Mouse (Mus musculus) hindbrain, embryonic 10.5 days (tissue): ENCODE data around the gene Angptl2. TPM values are rescaled to one million over a fixed set of nuclear protein-coding genes. Genes with fewer than 3 reads are reported as not detected.

Source experiments
- DNase-seq: peaks from one replicate; pipeline ENCODE4 v3.0.0-alpha.2; 2017; ENCODE audit warnings: low spot score
- H3K27ac ChIP-seq: fragments of 300-500 bp; sonication (generic); 2 replicates; pipeline ENCODE4 v1.5.1; 2016; ENCODE audit warnings: mild to moderate bottlenecking, moderate library complexity
- H3K27me3 ChIP-seq: fragments of 300-500 bp; sonication (generic); 2 replicates; pipeline ENCODE4 v1.6.1; 2016; ENCODE audit warnings: mild to moderate bottlenecking; ENCODE audit not compliant: poor library complexity, insufficient read depth, severe bottlenecking
- H3K36me3 ChIP-seq: fragments of 300-500 bp; sonication (generic); 2 replicates; pipeline ENCODE4 v1.6.1; 2016; ENCODE audit warnings: mild to moderate bottlenecking, moderate library complexity
- H3K4me1 ChIP-seq: fragments of 300-500 bp; sonication (generic); replicated peaks from 2 replicates; pipeline ENCODE4 v1.6.1; 2016; ENCODE audit warnings: mild to moderate bottlenecking
- H3K4me3 ChIP-seq: fragments of 300-500 bp; sonication (generic); 2 replicates; pipeline ENCODE4 v1.5.1; 2016; ENCODE audit warnings: mild to moderate bottlenecking, moderate library complexity
- H3K9me3 ChIP-seq: fragments of 300-500 bp; sonication (generic); 2 replicates; pipeline ENCODE4 v1.6.1; 2016; ENCODE audit warnings: mild to moderate bottlenecking, moderate library complexity
- WGBS: fragments of 180-500 bp; shearing (Covaris S2); methylation state at CpG from one replicate; pipeline ENCODE4 v1.1.7; 2016; 5-methylcytosine and 5-hydroxymethylcytosine counted together
- polyA plus RNA-seq: library from polyadenylated mRNA; unstranded; fragments of >200 nt; fragmentation: Nextera tagmentation; extraction: Ambion mirVana; gene quantifications from 2 replicates; pipeline ENCODE4 v1.2.1, GENCODE M21; 2016

The Angptl2 gene
- polyA plus RNA-seq, 1 experiment from 2014 or later = 26.7 TPM

DNA sequence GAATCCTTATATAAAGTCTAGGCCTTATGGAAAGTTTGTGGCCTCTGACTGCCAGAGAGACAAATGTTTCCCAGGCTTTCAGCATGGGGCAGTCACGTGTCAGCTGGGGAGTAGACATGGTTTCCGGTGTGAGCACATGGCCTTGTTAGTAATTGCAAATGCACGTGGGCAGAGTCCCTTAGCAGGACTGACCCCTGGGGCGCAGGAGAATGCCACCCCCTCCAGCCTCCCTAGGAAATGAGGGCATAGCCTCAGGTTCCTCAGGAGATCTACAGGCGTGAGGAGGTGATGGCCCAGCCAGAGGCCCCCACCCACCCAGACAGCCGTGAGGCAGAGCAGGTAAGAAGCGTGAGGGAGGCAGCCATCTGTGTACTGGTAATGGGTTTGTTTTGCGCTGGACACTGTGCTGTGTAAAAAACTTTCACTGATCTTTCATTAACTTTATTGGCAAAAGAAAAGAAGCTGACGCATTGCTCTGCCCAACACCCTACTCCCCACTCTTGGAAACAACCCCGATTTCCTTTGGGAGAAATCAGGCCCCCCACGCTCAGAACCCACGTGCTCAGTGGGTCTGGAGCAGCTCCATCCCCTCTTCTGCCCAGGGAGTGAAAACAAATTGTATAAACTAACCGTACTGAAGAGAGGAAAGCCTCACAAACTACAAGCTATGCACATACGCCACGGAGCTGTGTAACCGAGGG is 35.8 kb upstream of the Angptl2 start:
- 0 out of 2 replicates have a peak overlapping the region, but pooled peaks have one; percentile 16 for H3K27ac ChIP-seq
- no peak for DNase-seq
- WGBS = 62% methylated on average over 16 of the region's 16 CpGs
- no peaks in the 10 kb centered on the region for H3K9me3 ChIP-seq
- H3K36me3 ChIP-seq = no peaks in the 10 kb centered on the region
- H3K27me3 ChIP-seq = no peaks in the 10 kb centered on the region
- H3K4me1 ChIP-seq = peaks cover 40% of the 10 kb centered on the region
- H3K4me3 ChIP-seq = no peak overlapping the region

DNA sequence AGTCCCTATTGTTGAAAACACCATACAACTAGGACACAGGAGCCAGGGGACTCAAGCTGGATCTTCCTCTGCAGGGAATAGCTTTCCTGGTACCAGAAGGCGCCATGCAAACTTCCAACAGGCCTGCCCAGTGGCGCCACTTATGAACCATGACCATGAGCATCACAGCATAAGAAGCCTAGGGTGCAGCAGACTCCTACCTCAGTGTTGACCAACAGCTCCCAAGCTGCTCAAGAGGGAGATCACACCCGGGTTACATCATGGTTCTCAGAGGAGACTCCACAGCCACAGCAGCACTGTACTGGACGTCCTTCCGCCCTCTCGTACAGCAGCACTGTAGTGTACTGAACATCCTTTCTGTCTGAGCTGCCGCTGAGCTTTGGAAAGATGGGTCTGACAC is 32.5 kb upstream of the Angptl2 start:
- WGBS = 94% methylated on average over 7 of the region's 7 CpGs
- H3K36me3 ChIP-seq = no peaks in the 10 kb centered on the region
- peaks cover 28% of the 10 kb centered on the region for H3K4me1 ChIP-seq
- H3K9me3 ChIP-seq = no peaks in the 10 kb centered on the region
- no peak for DNase-seq
- no peak overlapping the region for H3K4me3 ChIP-seq
- no peak overlapping the region for H3K27ac ChIP-seq
- no peaks in the 10 kb centered on the region for H3K27me3 ChIP-seq

DNA sequence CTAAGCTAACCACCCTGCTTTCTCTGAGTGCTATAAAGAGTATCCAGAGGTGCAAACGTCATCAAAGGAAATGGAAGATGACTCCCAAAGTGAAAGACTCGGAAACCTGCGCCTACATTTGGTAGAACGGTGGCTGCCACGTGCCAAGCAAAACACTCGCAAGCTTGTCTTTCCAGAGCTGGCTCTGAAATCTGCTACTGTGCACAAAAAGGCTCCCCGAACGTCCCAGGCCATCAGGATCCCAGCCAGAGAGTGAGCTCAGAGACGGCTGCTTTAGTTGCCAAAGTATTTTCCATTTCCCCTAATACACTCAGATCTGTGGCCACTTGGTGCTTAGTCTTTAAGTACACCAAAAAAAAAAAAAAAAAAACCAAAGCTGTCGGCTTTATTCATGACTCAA is 31.2 kb upstream of the Angptl2 start:
- H3K27ac ChIP-seq = no peak overlapping the region
- no peak for DNase-seq
- H3K36me3 ChIP-seq = no peaks in the 10 kb centered on the region
- WGBS = 90% methylated on average over 10 of the region's 10 CpGs
- peaks cover 28% of the 10 kb centered on the region for H3K4me1 ChIP-seq
- no peaks in the 10 kb centered on the region for H3K27me3 ChIP-seq
- no peaks in the 10 kb centered on the region for H3K9me3 ChIP-seq
- no peak overlapping the region for H3K4me3 ChIP-seq

DNA sequence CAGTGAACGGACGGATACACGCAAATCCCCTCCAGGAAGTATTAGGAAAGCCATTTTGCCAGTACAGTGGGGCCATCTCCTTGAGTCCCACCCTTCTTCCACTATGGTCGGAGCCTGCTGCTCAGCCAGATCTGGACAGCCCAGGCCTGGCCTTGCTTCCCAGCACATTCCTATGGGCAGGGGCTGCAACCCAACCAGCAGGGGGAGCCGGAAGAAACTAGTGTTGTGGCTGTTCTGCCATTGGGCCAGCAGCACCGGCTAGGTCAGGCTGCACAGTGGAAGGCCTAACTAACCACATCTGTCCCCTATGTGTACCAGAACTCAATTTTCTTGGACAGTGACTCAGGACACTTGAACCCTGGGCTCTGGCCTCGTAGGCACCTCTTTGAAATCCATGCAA is 30.6 kb upstream of the Angptl2 start:
- peak; percentile 35 for DNase-seq
- no peak overlapping the region for H3K27ac ChIP-seq
- H3K36me3 ChIP-seq = no peaks in the 10 kb centered on the region
- no peak overlapping the region for H3K4me3 ChIP-seq
- WGBS = 75% methylated on average over 7 of the region's 7 CpGs
- peaks cover 27% of the 10 kb centered on the region for H3K4me1 ChIP-seq
- no peaks in the 10 kb centered on the region for H3K9me3 ChIP-seq
- H3K27me3 ChIP-seq = no peaks in the 10 kb centered on the region

DNA sequence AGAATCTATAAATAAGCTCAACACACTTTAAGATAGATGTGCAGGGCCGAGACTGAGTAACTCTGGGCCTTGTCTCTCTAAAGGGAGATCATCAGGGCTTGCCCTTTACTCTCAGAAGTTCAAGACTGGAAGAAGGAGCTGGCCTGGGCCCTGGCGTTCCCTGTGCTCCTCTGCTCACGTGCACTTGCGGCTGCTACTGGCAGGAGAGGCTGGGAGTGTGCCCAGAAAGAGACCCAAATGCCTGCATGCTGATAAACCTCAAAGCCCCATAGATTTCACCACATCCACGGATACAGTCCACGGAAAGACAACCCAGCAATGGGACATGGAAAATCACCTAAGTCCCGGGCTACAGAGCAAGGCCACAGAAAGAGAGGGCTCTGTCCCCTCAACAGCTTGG is 29.4 kb upstream of the Angptl2 start:
- H3K36me3 ChIP-seq = no peaks in the 10 kb centered on the region
- H3K4me1 ChIP-seq = peaks cover 28% of the 10 kb centered on the region
- no peak overlapping the region for H3K4me3 ChIP-seq
- WGBS = 84% methylated on average over 7 of the region's 7 CpGs
- no peaks in the 10 kb centered on the region for H3K9me3 ChIP-seq
- DNase-seq = no peak
- H3K27me3 ChIP-seq = no peaks in the 10 kb centered on the region
- H3K27ac ChIP-seq = no peak overlapping the region

DNA sequence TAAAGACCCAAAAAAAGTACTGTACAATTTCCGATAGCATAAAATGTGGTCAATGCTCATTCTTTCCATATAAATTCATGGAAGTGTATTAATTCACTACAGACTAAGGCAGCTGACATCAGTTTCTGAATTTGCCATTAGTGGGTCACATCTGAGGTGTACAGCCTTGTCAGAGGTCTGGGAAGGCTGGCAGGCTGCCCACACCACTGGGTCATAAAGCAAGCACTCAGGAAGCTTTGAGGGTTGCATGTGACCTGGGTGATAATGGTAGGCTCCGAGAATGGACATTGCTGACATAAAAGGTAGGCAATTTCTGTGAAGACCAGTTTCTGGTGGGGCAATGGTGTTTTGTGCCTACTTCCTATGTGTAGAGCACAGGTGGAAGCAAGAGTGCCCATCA is 28.0 kb upstream of the Angptl2 start:
- Histone ChIP-seq H3K4me3 (no peak overlapping the region), H3K36me3 (no peaks in the 10 kb centered on the region), H3K9me3 (no peaks in the 10 kb centered on the region), H3K27ac (no peak overlapping the region), H3K4me1 (peaks cover 28% of the 10 kb centered on the region), H3K27me3 (no peaks in the 10 kb centered on the region)
- WGBS = 93% methylated on average over 2 of the region's 2 CpGs
- DNase-seq = no peak

DNA sequence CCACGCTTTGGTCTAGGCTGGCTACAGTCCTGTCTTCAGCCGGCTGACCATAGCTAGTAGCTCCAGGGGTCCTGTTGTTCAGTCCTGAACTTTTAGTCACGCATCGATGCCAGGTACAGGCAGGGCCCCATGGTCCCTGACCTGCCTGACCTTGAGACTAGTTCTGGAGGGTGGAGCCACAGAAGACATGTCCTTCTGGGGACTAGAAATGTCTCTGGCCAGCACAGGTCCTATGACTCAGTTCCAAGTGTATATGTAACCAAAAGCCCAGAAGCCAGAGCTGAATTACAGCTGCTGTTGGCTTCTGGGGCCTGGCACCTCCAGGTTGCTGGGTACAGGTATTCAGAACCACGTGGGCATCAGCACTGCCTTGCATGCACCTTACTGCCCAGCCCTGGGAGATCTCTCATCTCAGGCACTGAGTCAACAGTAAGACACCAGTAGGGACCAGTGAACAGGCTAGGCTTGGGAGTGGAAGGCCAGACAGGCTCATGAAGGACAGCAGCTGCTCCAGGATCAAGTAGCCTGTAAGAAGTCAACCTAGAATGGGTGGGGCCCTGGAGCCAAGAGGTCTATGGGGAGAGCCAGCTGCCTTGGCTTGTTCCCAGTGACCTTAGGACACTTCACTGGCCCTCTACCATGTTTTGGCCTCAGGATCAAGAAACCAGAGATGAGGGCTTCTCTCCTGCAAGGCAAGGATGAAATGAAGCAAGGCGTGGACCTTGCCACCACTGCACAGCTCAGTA is 26.8 kb upstream of the Angptl2 start:
- H3K27ac ChIP-seq = no peak overlapping the region
- H3K4me3 ChIP-seq = no peak overlapping the region
- WGBS = 74% methylated on average over 6 of the region's 6 CpGs
- H3K36me3 ChIP-seq = no peaks in the 10 kb centered on the region
- no peak for DNase-seq
- no peaks in the 10 kb centered on the region for H3K9me3 ChIP-seq
- H3K27me3 ChIP-seq = no peaks in the 10 kb centered on the region
- peaks cover 28% of the 10 kb centered on the region for H3K4me1 ChIP-seq

DNA sequence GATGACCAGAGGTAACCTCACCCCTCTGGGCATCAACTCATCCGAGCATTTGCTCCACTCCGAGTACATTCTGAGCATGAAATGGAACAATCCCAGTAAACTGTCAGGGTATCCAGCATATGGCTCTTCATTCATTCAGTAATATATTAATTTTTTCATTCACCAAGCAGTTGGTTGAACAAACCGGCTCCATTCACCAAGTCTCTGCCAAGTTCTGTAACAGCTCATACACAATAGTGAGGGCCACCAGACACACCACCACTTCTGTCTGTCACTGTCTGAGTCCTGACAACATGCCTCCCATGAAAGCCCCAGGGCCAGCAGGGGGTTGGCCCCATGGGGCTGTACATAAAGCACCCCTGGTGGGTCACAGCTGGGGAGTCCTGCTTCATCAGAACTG is 25.9 kb upstream of the Angptl2 start:
- 81% methylated on average over 3 of the region's 3 CpGs for WGBS
- Histone ChIP-seq H3K4me1 (peaks cover 25% of the 10 kb centered on the region), H3K36me3 (no peaks in the 10 kb centered on the region), H3K27ac (no peak overlapping the region), H3K9me3 (no peaks in the 10 kb centered on the region), H3K4me3 (no peak overlapping the region), H3K27me3 (no peaks in the 10 kb centered on the region)
- no peak for DNase-seq

DNA sequence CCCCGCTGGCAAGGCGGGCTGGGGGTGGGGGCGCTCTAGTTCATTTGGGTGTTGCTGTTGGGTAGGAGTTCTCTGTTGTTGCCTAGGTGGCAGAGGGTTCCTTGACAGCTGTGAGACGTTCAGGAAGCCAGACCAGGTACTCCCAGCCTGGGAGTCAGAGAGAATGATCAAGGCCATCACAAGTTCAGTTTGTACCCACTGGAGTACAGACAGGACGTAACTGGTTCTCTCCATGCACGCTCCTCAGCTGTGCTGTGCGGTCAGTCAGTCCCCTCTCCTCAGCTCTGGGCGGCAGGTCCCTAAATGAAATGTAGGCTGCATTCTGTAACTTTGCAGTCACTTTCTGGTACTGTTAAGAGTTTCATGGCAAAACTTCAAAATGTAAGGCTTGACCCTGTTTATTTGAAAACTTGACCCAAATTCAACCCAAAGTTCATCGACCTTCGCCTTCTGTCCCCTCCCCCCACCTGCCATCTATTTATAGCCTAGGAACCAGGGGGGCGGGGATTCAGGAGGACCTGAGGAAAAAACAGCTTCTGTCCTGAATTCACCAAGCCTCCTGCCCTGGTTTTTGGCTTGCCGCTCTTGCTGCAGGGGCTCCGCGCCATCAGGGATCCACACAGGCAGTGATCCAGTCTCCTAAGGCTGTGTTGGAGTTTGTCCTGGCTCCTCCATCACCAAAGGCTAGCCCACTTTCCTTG is 15.4 kb upstream of the Angptl2 start:
- peak overlapping the region; percentile 19; the same call in 1 of the 2 replicates for H3K27ac ChIP-seq
- 73% methylated on average over 14 of the region's 14 CpGs for WGBS
- peaks cover 28% of the 10 kb centered on the region for H3K4me1 ChIP-seq
- no peaks in the 10 kb centered on the region for H3K27me3 ChIP-seq
- no peak overlapping the region for H3K4me3 ChIP-seq
- no peak for DNase-seq
- H3K36me3 ChIP-seq = peaks cover 4% of the 10 kb centered on the region; the same call in 1 of the 2 replicates
- H3K9me3 ChIP-seq = no peaks in the 10 kb centered on the region

DNA sequence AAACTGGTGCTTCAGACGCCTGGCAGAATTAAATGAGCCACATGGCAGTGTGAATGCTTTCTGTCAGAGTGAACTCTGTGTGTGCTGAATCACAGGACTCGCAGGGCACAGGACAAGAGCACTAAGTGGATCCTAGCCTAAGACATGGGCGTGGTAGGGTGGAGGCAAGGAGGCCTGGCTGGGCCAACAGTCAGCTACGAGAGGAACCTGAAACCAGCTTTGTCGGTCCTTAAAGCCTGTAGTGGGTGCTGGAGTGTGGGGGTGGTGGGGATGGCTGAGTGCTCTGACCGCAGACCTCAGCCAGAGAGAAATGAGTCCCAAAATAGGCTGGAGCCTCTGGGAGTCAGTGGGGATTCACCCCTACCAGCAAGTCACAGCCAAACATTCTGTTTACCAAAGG is 12.6 kb upstream of the Angptl2 start:
- Histone ChIP-seq H3K4me1 (peaks cover 48% of the 10 kb centered on the region), H3K27ac (no peak overlapping the region), H3K27me3 (no peaks in the 10 kb centered on the region), H3K36me3 (peaks cover 4% of the 10 kb centered on the region; the same call in 1 of the 2 replicates), H3K9me3 (no peaks in the 10 kb centered on the region), H3K4me3 (no peak overlapping the region)
- WGBS = 66% methylated on average over 6 of the region's 6 CpGs
- no peak for DNase-seq

DNA sequence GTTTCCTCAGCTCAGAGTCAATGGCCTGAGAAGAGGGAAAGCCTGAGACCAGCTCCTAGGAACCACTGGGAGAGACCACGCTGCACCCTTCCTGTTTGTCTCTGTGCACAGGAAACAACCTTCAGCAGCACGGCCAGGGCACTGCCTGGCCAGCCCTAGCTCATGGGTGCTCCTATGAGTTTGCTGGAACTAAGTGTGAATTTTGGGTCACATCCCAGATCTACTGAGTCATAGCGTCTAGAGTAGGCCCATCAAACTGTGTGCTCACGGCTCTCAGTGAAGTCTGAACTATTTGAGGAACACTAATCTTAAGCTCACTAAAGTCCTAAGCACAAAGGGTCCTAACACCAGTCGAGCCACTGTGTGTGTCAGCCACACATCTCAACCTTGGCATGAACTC is 10.9 kb upstream of the Angptl2 start:
- Histone ChIP-seq H3K27ac (no peak overlapping the region), H3K27me3 (no peaks in the 10 kb centered on the region), H3K4me3 (no peak overlapping the region), H3K36me3 (peaks cover 3% of the 10 kb centered on the region; the same call in 1 of the 2 replicates), H3K9me3 (no peaks in the 10 kb centered on the region), H3K4me1 (peaks cover 46% of the 10 kb centered on the region)
- no peak for DNase-seq
- WGBS = 86% methylated on average over 5 of the region's 5 CpGs

DNA sequence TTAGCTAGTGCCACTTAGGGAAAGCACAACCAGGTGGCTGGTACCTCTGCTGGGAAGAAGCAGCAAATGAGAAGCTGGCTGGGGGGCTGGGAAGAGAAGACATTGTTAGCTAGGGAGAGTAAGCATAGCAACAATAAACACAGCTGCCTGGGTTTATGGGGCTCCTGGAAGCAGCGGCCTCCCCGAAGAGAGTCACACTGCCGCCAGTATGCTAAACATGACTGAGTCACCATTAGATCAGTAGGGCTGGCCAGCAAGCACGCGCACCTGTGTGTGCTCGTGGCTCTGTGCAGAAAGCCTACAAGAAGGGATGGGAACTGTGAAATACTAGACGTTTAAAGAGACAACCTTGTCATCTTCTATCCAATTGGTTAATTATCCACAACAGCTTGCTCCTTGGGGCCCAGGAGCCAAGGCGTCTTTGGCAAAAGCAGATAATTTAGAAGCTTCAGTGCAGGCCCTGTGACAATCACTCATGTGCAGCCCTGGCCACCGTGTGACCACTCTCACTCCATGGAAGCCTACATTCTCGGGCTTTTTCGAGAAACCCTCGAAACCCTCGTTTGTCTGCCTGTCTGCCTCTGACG is 9.8 kb upstream of the Angptl2 start:
- no peak overlapping the region for H3K4me3 ChIP-seq
- H3K4me1 ChIP-seq = peaks cover 42% of the 10 kb centered on the region
- no peaks in the 10 kb centered on the region for H3K9me3 ChIP-seq
- no peak for DNase-seq
- 66% methylated on average over 14 of the region's 14 CpGs for WGBS
- peak overlapping the region; percentile 12; the same call in 1 of the 2 replicates for H3K27ac ChIP-seq
- no peaks in the 10 kb centered on the region for H3K27me3 ChIP-seq
- H3K36me3 ChIP-seq = no peaks in the 10 kb centered on the region
